Mouse (Mus musculus): ENCODE results near the gene Crb1.
"Not testable (repeated sequence)": the region's sequence is repeated elsewhere in the genome, so short reads cannot be mapped to it uniquely, and the experiment has no call there.

Gene Crb1

DNA sequence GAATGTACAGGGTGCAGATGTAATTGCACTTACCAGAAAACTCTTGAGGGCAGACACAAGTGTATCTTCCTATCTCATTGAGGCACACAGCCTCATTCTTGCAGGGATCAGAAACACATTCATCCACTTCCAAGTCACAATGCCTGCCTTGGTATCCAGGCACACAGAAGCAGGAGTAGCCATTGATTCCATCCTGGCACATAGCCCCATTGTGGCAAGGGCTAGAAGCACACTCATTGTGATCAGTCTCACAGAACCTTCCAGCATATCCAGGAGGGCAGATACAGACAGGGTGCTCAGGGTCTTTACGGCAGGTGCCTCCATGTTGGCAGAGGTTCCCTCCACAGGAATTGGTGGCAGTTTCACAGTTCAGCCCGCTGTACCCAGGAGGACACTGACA lies 39.9 kb downstream of the Crb1 start:
- DNase-seq (ENCODE audit: low read depth, low spot score), result no peak

DNA sequence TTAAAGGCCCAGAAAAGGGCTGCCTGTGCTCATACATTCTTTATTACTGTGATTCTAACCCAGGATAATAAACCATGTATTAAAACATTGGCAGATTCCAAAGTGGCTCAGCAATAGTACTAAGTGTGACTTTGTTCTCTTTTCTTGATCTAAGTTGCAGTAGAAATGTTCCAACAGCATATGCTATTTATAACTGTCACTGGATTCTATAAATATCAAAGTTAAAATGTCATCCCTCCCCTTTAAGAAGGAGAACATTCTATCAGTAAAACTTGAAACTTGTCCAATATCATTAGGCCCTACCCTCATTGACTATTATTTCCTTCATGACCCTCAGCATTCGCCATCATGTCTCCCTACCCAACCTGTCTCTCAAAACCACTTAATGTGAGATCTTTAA lies 48.1 kb downstream of the Crb1 start:
- DNase-seq (ENCODE audit: low read depth, low spot score), result no peak

DNA sequence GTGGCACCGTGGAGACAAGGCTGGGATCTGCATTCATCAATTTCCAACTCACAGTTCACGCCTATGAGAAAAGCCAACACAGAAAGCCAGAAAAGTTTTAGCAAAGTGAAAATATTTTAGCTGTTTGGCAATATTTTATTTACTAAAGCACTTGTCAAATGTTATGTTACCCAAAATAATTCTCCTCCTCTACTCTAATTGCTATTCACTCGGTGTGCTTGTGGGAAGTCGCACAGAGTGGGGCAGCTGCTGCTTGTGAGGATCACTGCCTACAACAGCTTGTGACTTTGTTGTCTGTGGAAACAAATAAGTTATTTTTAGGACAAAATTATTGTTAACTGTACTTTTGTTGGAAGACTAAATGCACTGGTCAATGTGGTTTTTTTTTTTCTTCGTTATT lies 48.6 kb downstream of the Crb1 start:
- no peak for DNase-seq (ENCODE audit: low read depth, low spot score)

DNA sequence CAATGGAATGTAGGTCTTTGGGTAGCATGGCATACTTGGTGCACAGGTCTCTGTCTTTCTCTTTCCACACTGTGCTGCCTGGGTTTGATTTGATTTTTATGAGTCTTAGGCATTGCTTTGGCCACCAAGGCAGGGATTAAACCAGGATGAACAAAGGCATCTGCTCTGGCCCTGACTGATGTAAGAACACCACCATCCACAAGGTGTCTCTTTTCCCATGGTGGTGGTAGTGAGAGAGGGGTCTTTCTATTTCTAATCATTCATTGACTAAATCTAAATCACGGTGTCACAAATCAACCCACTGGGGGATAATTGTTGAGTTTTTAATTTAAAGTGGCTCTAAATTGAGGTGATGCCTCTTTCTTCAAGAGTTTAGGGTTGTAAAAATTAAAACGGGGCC lies 51.5 kb downstream of the Crb1 start:
- DNase-seq (ENCODE audit: low read depth, low spot score), result no peak

DNA sequence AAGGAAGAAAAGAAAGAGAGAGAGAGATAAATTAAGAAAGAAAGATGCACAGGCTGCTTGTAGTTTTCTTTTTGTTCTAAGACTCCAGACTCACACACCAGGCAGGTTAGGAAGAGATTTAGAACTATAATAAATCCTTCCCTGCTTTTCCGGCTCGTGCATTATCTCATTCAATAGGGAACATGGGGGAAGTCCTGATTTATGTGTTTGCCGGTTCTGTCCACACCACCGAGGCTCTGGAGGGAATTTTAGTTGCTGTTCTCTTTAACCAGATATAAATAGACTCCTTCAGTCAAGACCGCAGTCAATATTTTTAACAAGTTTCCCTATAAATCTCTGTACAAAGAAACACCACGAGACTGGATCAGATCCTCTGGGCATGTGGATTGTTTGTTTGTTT lies 57.1 kb downstream of the Crb1 start:
- no peak for DNase-seq (ENCODE audit: low read depth, low spot score)

DNA sequence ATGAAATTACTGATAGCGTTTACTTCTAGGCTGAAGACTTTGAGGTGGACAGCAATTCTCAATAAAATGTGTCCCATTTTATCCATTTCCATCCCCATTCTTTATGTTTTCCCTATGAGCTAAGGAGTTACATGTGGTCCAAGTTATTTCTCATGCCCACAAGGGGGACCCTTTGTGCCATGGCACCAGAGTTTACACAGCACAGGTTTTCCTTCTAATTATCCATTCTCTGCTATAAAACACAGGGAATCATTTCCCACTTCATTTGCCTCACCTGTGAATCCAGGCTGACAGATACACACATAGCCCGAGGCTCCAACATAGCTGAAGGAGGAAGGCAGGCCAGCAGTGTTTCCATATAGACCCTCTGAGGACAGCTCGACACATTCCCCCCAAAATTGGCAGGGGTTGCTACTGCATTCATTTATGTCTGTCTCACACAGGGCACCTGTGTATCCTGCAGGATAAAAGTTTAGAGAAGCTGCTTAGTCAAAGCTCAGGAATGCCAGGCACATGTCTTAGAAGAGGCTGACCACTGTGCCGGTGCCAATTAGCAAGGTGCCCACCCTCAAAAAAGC lies 62.5 kb downstream of the Crb1 start:
- no peak for DNase-seq (ENCODE audit: low read depth, low spot score)

DNA sequence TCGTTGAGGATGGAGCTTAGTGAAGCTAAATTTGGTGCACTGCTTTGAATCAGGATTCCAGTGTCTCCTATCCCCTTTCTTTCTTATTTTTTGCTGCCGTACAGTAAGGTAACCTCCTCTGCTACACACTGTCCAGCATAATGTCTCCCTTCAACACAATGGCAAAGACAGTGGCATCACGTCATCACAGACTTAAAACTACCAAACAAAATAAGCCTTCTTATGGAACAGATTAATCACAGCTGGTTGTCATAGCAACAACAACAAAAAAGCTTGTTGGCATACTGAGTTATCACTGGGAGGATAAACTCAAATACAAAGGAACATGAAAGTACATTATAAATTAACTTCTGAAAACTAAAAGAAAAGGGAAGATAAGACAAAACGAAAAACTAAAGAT lies 68.0 kb downstream of the Crb1 start:
- DNase-seq (ENCODE audit: low read depth, low spot score), result no peak

DNA sequence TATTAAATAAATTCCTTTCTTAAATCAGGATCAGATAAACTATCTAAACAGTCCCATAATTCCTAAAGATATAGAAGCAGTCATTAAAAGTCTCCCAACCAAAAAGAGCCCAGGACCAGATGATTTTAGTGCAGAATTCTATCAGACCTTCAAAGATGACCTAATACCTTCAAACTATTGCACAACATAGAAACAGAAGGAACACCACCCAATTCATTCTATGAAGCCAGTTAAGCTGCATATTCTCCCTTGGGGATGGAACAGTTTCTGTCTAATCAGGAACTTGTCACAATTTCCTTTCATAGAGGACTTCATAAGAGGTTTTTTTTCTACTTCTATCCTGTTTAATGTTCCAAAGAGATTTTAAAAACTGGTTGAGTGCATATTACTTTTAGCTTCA lies 74.4 kb downstream of the Crb1 start:
- not testable (repeated sequence) for DNase-seq (ENCODE audit: low read depth, low spot score)

DNA sequence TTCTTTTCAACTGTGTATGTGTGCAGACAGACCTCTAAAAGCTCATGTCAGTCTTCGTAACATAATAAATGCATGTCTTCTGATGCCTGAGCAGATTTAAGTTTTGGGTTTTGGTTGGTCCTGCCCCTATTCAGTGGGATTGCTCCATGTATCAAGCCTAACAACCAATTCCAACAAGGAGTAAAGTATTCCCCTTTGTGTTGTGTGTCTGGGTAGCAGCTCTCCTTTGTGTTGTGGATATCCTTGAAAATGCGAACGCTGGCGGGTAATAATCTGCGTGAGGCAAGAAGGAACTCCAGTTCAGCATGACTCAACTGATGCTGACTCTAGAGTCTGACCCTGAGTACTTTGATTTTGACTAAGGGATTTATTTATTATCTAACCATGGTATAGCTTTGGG lies 75.1 kb downstream of the Crb1 start:
- no peak for DNase-seq (ENCODE audit: low read depth, low spot score)

DNA sequence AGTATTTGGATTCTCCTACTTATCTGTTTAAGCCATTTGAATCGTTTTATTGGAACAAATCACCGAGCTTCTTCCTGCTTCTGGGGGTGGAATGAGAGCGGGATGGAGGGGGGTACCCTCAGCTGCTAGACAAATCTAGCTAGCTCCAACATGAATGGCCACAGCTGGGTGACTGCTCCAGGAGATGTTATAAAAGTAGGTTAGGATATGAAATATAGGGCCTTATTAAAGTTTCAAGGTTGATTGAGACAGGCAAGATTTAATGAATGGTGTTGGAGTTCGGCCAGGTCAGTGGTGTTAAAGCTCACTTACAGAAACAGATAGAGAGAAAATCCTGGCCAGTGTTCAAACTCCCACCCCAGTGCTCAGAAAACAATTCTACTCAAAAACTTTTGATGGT lies 84.9 kb downstream of the Crb1 start:
- no peak for DNase-seq (ENCODE audit: low read depth, low spot score)

DNA sequence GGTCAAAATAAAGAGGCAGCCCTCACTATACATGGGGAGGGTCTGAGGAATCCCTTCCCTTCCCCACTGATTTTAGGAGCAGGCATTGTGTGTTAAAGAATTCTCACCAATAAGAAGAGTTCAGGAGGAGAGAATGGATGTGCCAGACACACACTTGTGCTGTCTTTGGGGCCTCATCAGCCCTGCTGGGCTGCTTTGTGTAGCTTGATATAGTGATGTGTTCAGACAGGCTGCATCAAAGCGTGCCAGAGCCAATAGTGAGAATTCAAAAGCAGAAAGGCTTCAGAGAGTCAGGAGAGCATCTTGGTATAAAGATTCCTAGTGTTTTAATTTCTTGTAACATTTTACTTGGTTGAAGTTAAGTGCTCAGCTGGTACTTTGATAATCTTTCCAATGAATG lies 85.3 kb downstream of the Crb1 start:
- no peak for DNase-seq (ENCODE audit: low read depth, low spot score)

DNA sequence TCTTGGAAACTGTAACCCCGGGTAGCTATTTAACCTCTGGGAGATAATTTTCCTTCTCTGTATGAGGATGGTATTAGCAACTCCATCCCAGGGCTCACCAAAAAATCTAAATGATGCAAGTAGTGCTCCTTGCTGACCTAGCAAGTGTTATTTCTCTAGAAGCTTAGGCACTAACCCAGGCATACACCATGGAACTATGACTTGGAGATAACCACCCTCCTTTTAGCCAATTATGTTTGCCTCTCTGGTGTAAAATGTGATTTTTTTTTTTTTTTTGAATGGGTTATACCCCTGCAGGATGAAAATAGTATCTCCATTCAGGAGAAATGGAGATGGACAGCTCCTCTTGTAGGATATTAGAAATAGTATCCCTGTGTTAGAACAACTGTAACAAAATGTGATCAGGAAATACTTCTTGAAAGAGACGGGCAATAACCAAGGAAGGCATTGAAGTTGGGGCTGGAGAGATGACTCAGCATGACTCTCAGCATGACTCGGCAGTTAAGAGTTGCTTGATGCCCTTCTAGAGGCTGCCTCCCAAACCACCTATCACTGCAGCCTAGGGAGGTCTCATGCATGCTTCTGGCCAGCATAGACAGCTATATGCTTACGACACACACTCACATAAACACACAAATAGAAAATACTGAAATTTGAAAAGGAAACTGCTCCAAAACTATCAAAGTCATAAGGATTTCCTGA lies 100.1 kb downstream of the Crb1 start:
- DNase-seq (ENCODE audit: low read depth, low spot score), result no peak

DNA sequence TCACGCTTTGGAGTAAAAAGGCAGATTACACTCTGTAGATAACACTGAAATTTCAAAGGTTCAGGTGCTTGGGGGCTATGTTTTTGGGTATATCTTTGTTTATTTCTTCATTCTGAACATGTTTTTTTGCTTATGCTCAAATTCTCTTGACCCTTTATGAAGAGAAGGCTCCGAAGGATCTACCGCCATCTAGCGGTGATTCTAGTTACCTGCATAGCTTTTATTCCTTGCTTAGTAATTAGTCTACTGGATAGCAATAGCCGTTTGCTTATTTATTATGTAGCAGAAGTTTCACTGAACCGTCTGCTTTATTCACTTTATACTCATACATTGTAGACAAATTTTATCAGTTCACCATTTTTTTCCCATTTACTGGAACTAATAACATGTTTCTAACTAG lies 109.1 kb downstream of the Crb1 start:
- DNase-seq (ENCODE audit: low read depth, low spot score), result peak; percentile 63

DNA sequence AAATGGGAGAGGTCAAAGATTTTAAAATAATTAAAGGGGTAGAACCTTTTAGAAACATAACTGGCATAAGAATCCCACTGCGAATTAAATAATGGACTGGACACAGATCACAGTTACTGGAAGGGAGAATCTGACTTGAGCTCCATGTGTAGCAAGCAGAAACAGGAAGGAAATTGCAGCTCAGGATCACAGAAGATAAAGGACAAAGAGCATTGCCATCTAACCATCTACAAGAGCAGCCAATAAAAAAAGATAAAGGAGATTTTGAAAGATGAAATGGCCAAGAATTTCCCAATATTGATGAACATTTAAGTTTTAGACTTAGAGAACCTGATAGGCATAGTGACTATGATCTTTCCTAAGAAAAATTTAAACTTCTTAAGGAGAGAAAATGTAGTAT lies 112.7 kb downstream of the Crb1 start:
- DNase-seq (ENCODE audit: low read depth, low spot score), result no peak

DNA sequence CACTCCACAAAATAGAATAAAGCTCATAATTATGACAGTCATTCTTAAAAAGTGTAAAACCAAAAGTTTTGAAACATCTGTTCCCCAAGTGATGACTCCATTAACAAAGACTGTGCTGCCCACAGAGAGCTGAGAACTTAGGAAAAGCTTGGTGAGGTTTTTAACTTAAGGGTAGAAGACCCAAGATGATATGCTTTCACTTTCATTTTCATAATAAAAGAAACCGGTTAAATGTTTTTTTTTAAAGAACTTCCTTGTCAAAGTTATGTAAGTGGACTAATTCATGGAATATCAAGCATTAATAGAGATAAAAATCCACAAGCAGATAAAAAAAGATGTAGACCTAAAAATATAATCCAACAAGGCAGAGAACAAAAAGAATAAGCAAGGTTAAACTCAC lies 113.7 kb downstream of the Crb1 start:
- no peak for DNase-seq (ENCODE audit: low read depth, low spot score)

DNA sequence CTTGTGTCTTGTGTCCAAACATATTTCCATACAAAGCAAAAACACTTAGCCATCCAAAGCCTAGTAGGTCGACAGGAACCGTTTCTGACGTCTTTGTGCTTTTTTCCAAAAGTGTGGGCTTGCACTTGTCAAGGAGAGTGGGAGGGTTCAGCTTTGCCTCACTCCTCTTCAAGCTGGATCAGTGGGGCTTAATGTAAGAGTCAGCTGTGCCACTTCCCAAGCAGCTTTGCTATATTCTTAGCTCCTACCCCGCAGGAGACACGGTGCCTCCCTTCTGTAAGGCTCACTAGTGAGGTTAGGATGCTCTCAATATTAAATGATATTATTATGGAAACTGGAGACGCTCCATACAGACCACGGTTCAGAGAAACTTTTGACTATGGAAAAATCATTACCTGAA lies 121.3 kb downstream of the Crb1 start:
- DNase-seq (ENCODE audit: low read depth, low spot score), result peak; percentile 83

DNA sequence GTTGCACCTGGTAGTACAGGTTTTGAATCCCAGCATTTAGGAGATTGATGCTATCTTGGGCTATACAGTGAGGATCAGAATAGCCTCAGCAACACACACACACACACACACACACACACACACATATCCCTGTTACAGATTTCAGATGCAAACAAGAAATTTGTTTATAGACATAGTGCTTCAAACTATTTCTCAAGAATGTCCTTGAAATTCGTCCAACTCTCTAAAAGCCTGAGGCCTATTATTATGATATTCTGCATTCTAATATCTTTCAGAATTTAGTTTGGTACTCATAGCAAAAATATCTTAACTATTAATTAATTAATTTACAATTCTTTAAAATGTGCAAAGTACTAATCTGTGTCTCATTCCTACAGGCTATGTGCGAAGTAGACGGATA lies 124.9 kb downstream of the Crb1 start:
- no peak for DNase-seq (ENCODE audit: low read depth, low spot score)

DNA sequence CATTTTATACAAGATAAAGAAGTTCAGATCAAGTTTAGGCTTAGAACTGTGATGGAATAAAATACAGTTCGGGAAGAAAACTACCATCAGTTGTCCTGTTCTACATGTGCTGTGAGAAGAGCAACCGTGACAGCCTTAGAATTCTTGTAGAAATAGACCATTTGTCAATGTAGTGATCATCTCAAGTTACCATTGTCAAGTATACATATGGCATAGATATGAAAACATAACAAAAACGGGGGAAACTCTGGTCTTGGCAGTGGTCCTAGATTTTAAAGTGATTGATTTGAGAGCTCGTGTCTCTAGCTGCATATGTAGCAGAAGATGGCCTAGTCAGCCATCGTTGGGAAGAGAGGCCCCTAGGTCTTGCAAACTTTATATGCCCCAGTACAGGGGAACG lies 127.7 kb downstream of the Crb1 start:
- no peak for DNase-seq (ENCODE audit: low read depth, low spot score)

DNA sequence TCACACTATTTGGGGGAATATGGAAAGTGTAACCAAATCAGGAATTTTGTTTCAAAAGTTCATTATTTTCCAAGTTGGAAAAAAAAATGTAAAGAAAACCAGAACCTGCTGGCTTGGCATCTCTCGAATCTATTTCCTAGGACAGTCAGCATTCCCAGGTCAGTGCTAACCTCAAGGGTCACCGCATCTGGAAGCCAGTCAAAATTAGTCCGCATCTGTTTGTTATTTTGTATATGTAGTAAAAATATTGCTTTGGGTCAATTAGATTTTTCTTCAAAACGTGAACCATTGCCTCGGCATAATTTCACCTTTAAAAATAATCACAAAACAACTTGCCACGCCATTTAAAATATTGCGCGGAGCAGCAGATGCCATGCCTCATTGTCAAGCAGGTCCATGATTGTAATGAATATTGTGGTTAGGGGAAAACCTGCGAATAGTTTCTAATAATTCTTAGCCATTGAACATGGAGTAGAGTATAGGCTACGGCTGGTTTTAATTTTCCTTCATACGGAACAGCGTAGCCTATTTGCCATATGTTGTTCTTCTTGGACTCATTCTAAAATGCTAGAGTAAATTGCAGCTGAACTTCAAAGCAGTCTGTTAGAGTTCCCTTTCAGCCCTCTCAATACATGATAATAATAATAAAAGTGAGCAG lies 130.0 kb downstream of the Crb1 start:
- DNase-seq (ENCODE audit: low read depth, low spot score), result no peak

DNA sequence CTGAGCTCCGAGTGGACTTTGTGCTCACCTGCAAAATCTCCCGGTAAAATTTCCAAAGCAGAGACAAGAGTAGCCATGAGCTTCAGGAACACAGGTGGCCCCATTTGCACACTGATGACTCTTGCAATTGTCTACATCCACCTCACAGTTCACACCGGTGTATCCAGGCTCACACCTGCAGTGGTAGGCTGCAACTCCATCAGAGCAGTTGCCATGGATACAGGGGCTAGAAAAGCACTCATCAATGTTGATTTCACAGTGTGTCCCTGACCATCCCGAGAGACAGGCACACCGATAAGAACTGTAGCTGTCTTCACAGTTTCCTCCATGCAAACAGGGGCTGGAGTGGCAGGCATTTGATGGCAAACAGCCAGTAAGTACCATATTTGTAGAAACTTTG lies 140.1 kb downstream of the Crb1 start:
- DNase-seq (ENCODE audit: low read depth, low spot score), result no peak

DNA sequence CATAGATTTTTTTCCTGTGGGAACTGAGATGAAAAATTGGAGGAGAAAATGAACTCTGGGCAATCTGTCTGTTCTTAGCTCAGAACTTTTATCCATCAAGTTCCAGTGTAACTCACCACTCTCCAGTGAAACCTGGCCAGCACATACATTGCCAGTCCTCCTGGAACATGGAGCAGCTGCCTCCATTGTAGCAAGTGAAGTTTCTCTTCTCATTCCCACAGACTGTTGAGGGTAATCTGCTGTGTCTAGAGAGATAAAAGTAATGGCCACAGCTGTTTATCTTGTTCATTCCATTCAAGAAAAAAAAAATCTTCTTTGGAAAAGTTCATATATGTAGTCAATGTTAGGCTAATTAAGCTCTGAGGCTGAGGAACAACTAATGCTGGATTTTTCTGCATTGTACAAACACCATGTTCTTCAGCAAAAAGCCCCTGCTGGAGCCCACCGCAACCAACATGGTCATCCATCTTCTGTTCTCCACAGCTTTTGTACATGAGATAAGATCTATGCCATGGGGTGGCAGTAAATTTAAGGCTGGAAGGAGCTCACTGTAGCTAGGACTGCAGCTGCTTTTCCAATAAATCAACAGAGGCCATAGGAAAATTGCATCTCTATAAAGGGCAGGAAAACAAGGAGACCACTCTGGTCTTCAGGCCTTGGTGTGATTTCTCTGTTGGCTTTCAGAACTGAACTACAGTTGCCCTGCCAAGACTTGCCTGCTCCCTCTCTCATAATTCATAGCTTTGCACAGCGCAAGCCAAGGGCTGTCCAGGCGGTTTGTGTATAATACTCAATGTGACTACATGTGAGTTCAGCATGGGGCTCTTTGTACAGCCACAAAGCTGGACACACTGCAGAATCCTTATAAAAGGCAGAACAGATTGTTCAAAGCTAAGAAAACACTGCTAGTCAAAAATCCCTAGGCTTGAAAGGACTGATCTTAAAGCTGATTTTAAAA lies 142.0 kb downstream of the Crb1 start:
- no peak for DNase-seq (ENCODE audit: low read depth, low spot score)

DNA sequence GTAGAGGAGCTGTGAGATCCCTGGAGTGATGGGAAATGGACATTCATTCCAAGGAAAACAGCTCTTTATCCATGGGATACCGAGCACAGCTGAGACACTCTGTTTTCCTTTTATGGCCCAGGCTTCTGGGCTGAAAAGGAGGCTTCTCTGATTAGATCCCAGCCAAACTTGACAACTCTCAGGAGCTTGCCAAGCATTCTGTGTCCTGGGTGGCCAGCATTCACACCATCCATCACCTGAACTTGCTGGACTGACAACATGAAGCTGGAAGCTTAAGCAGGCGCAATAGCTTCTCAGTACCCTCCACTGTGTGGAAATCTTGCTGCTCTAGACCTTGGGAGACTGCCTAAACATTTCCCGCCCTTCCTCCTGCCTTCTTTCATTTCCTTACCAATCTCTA lies 144.3 kb downstream of the Crb1 start:
- no peak for DNase-seq (ENCODE audit: low read depth, low spot score)
